Mouse (Mus musculus): ENCODE results near the gene Shank1.
"Not testable (repeated sequence)": the region's sequence is repeated elsewhere in the genome, so short reads cannot be mapped to it uniquely, and the experiment has no call there.

The Shank1 gene

GRCm38 (mm10) chr7:44309475-44310284 lies at the start of gene Shank1:
Gene Shank1, plus strand, starts transcription at chr7:44310253.
- DNase-seq (ENCODE audit: low spot score) = no peak

GRCm38 (mm10) chr7:44260410-44260809 lies 49.6 kb upstream of the Shank1 start:
- DNase-seq (ENCODE audit: low spot score) = no peak

GRCm38 (mm10) chr7:44261147-44261546 lies 48.9 kb upstream of the Shank1 start, which contains the start of gene Gm15517:
Gene Gm15517, plus strand, starts transcription at chr7:44261447.
- DNase-seq (ENCODE audit: low spot score) = no peak

DNA sequence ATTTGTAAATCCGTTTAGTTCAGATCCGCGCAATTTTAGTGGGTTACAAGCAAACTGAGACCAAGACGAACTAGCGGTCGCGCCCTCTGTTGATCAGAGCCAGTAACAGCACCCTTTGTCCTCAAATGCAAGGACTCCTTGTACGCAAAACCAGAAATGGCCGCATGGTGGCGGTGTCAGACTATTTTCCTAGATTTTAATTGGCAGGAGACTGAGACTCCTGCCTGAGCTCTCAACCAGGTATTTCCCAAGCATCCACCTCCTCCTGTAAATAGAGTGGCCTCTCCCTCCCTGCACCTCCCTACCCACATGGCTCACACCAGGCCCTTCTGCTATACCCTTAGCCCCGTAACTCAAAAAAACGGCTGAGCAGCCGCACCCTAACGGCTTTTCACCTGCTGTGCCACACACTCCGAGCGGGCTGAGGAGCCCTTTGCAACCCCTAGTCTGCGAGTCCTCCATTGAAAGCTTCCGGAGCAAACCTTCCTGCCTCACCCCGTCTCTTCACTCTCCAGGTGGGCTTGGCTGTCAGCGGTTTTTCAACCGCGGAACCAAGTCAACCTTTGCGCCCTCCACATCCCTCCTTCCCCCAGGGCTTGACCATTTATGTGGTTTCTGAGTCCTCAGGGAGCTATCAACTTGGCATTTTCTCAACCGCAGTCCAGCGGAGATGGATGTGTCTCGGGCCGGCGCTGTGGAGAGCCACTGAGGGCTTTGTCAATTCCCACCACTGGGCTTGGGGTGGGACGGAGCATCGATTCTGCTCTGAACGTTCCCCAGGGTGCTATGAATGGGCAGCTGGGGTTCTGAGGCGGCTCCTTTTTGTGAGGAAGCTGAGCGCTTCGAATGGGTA lies 47.0 kb upstream of the Shank1 start:
- DNase-seq (ENCODE audit: low spot score) = peak; percentile 87

DNA sequence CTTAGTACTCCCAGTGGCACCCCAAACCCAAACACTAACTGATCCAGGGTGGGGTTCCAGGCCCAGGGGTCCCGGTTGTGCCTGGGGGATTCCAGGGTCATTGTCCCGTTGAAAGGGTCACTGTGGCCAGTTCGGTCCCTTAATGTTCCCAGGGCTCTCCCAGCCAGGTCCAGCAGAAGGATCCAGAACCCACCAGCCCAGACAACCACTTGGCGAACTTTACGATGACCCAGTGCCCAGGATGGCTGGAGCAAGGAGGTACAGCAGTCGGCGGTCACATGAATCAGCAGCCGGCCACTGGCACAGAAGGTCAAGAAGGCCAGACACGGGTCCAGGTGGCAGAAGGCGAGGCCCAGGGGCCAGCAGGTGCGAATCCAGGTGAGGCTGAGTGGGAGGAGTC lies 41.9 kb upstream of the Shank1 start:
- no peak for DNase-seq (ENCODE audit: low spot score)

DNA sequence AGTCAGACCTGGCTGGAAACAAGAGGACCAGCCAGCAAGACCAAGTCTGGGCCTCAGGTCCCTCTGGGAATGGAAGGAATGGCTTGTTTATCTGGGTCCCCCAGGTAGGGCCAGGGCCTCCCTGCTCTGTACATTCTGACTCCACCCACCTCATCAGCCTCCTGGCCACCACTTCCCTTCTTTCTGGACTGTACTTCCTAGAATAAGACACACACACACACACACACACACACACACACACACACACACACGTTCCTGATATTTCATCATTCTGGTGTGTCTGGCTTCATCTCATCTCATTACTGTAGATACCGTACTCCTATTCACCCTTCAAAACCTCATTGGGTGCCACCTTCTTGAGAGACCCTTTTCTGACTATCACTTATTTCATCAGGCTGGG lies 40.7 kb upstream of the Shank1 start:
- no peak for DNase-seq (ENCODE audit: low spot score)

- no peak for DNase-seq (ENCODE audit: low spot score)
Measured at GRCm38 (mm10) chr7:44271309-44271708, 38.7 kb upstream of the Shank1 start.

GRCm38 (mm10) chr7:44272546-44272945 lies 37.5 kb upstream of the Shank1 start:
- DNase-seq (ENCODE audit: low spot score) = no peak

GRCm38 (mm10) chr7:44273446-44273845 lies 36.6 kb upstream of the Shank1 start:
- no peak for DNase-seq (ENCODE audit: low spot score)

DNA sequence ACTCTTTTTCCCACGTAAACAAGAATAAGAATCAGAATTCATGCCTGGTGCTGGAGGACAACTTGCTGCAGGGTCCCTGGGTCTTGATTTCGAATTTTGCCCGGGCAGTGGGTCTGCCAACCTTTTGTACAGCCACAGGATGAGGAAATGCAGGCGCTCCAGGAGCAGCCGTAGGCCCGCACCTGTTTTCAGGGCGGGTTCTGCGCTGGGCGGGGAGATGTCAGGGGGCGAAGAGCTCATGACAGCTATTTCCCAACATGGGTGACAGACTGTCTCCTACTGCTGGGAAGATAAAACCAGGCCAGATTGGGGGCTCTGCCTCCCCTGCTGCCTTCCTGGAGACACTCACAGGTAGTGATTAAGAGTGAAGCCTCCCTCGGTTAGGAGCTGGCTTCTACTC lies 36.0 kb upstream of the Shank1 start:
- no peak for DNase-seq (ENCODE audit: low spot score)

GRCm38 (mm10) chr7:44275546-44275945 lies 34.5 kb upstream of the Shank1 start:
- no peak for DNase-seq (ENCODE audit: low spot score)

GRCm38 (mm10) chr7:44276461-44277249 lies 33.4 kb upstream of the Shank1 start:
- no peak for DNase-seq (ENCODE audit: low spot score)

- peak; percentile 19 for DNase-seq (ENCODE audit: low spot score)
Measured at GRCm38 (mm10) chr7:44277250-44277622, 32.8 kb upstream of the Shank1 start.

DNA sequence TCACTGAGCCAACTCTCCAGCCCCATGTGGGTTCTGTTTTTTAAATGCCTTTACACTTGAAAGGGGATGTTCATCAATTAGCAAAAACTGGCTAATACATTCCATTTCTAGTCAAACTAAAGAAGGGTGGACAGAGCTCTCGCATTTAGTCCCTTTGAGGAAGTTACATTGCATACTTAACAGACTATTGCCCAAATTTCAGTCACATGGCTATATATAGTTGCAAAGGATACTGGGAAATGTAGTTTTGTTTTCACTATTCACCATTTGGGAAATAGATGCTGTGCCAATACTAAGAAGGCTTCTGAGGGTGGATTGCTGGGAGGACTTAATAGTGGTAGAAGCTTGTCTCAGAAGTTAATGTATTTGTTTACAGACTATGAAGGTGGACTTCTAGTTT lies 29.1 kb upstream of the Shank1 start:
- DNase-seq (ENCODE audit: low spot score) = no peak

GRCm38 (mm10) chr7:44281586-44281985 lies 28.5 kb upstream of the Shank1 start:
- DNase-seq (ENCODE audit: low spot score) = no peak

GRCm38 (mm10) chr7:44287760-44288159 lies 22.3 kb upstream of the Shank1 start:
- no peak for DNase-seq (ENCODE audit: low spot score)

GRCm38 (mm10) chr7:44290986-44291385 lies 19.1 kb upstream of the Shank1 start:
- DNase-seq (ENCODE audit: low spot score) = no peak

- DNase-seq (ENCODE audit: low spot score) = no peak
Measured at GRCm38 (mm10) chr7:44291418-44291817, 18.6 kb upstream of the Shank1 start.

DNA sequence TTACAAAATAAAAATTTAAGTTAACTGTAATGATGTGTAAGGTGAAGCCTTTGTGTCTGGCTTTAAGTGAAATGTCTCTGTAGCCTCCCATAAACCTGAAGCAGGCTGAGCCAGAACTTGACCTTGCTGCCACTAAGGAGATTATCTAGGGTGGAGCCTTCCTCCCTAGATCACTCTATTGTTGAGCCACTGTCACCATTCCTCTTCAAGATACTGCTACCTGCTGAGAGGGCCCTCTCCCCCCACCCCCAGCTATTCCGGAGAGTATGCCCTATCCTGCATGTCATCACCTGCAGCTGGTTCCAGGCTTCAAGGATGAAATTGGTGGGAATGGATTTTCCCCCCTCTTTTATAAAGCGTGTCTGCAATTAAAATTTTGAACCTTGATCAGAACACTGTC lies 12.6 kb upstream of the Shank1 start:
- not testable (repeated sequence) for DNase-seq (ENCODE audit: low spot score)

GRCm38 (mm10) chr7:44303346-44304340 lies 6.4 kb upstream of the Shank1 start:
- no peak for DNase-seq (ENCODE audit: low spot score)

DNA sequence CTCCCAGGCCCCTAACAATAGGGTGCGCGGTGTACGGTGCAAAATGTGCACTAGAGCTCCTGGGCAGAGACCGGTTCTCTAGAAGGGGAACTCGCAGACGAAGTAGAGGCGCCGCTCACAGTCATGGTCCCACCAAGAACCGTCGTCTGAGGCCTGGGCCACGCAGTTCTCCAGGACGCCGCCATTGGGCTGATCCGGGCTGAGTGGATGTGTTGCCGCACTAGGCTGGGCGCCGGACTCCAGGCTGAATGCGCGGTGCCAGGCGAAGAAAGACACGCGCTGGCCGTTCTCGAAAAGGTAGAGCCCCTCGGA lies 5.6 kb upstream of the Shank1 start:
- no peak for DNase-seq (ENCODE audit: low spot score)
